ENCODE assay signal across 28 mouse cellular contexts in genomic region chr6:119145109-119145508, GRCm38 (mm10). TPM values are rescaled to one million over a fixed set of nuclear protein-coding genes. Genes with fewer than 3 reads are reported as not detected.
A peak's percentile ranks its signal among the peaks of the same experiment; 100 is the strongest.
DNase-seq lines count a peak whose midpoint lies in the region; ATAC-seq lines count a peak whose summit lies in the region.
"Had no signal": no experiment of that assay in that cellular context is flagged by ENCODE, and none has a peak within 500 bp of the region (broad histone marks: within the 10 kb centered on the region; RNA-seq: fewer than 3 reads in every experiment).

No protein-coding gene starts in this region.

- no peak overlapping the region for H3K9ac ChIP-seq in forebrain, embryonic 15.5 days (replicated peaks)
- H3K9ac ChIP-seq in forebrain, embryonic 12.5 days, result no peak overlapping the region
- H3K9ac ChIP-seq: embryonic facial prominence, embryonic 12.5 days; embryonic facial prominence, embryonic 15.5 days; hindbrain, embryonic 12.5 days; hindbrain, embryonic 15.5 days had no signal

- no peaks in the 10 kb centered on the region for H3K9me3 ChIP-seq in forebrain, embryonic 15.5 days
- H3K9me3 ChIP-seq in forebrain, embryonic 12.5 days, result no peaks in the 10 kb centered on the region
- H3K9me3 ChIP-seq in heart, embryonic 10.5 days, result no peaks in the 10 kb centered on the region
- H3K9me3 ChIP-seq: embryonic facial prominence, embryonic 12.5 days; embryonic facial prominence, embryonic 15.5 days; hindbrain, embryonic 12.5 days; hindbrain, embryonic 15.5 days had no signal

- H3K27me3 ChIP-seq in forebrain, embryonic 15.5 days, result no peaks in the 10 kb centered on the region
- H3K27me3 ChIP-seq in forebrain, embryonic 12.5 days, result no peaks in the 10 kb centered on the region
- H3K27me3 ChIP-seq in heart, embryonic 10.5 days (ENCODE audit: insufficient read depth, poor library complexity, severe bottlenecking), result 0 out of 2 replicates have a peak, but pooled peaks cover 3% of the 10 kb centered on the region
- H3K27me3 ChIP-seq: embryonic facial prominence, embryonic 12.5 days; embryonic facial prominence, embryonic 15.5 days; hindbrain, embryonic 12.5 days; hindbrain, embryonic 15.5 days had no signal

- no peaks in the 10 kb centered on the region for H3K4me1 ChIP-seq in forebrain, embryonic 15.5 days
- H3K4me1 ChIP-seq in forebrain, embryonic 12.5 days, result no peaks in the 10 kb centered on the region
- H3K4me1 ChIP-seq in heart, embryonic 10.5 days, result peaks cover 24% of the 10 kb centered on the region
- H3K4me1 ChIP-seq: embryonic facial prominence, embryonic 12.5 days; embryonic facial prominence, embryonic 15.5 days; hindbrain, embryonic 12.5 days; hindbrain, embryonic 15.5 days had no signal

- 69% methylated on average over 4 of the region's 4 CpGs for WGBS in forebrain, embryonic 15.5 days
- WGBS in forebrain, embryonic 12.5 days, result 75% methylated on average over 4 of the region's 4 CpGs
- WGBS in heart, embryonic 10.5 days, result 58% methylated on average over 4 of the region's 4 CpGs

- DNase-seq in heart, embryonic 10.5 days (ENCODE audit: low spot score), result peak; percentile 64
- no peak for DNase-seq in heart, postnatal 10 days
- peak; percentile 5 for DNase-seq in thymus, postnatal 14 days
- no peak for DNase-seq in thymus, postnatal 0 days (ENCODE audit: low spot score)
- DNase-seq in kidney, postnatal 4 days, result no peak
- DNase-seq: adrenal gland, postnatal 10 days; adrenal gland, postnatal 36 days; B cell, adult 2 months; cerebellum, adult 11 months; cerebellum, adult 2 months; cerebellum, adult 9-11 months; cerebellum, postnatal 25 days; gastrocnemius, postnatal 10 days; gastrocnemius, postnatal 36 days; heart, adult 2 months; heart, postnatal 14 days had no signal

- no peaks in the 10 kb centered on the region for H3K36me3 ChIP-seq in forebrain, embryonic 15.5 days
- H3K36me3 ChIP-seq in forebrain, embryonic 12.5 days (replicated peaks), result no peaks in the 10 kb centered on the region
- peaks cover 7% of the 10 kb centered on the region; the same call in 1 of the 2 replicates for H3K36me3 ChIP-seq in heart, embryonic 10.5 days
- H3K36me3 ChIP-seq: embryonic facial prominence, embryonic 12.5 days; embryonic facial prominence, embryonic 15.5 days; G1E; hindbrain, embryonic 12.5 days; hindbrain, embryonic 15.5 days had no signal

- intact Hi-C loops in heart, postnatal 10 days (cut with DNase I), result no loop called here

- no peak overlapping the region for H3K4me3 ChIP-seq in forebrain, embryonic 15.5 days
- no peak overlapping the region for H3K4me3 ChIP-seq in forebrain, embryonic 12.5 days (replicated peaks)
- H3K4me3 ChIP-seq in heart, embryonic 10.5 days, result no peak overlapping the region
- H3K4me3 ChIP-seq: embryonic facial prominence, embryonic 12.5 days; embryonic facial prominence, embryonic 15.5 days; heart, adult 2 months; hindbrain, embryonic 12.5 days; hindbrain, embryonic 15.5 days had no signal

- no peak overlapping the region for H3K4me2 ChIP-seq in forebrain, embryonic 15.5 days (replicated peaks)
- no peak overlapping the region for H3K4me2 ChIP-seq in forebrain, embryonic 12.5 days
- H3K4me2 ChIP-seq: embryonic facial prominence, embryonic 12.5 days; embryonic facial prominence, embryonic 15.5 days; heart, embryonic 11.5 days; hindbrain, embryonic 12.5 days; hindbrain, embryonic 15.5 days had no signal

- H3K27ac ChIP-seq in forebrain, embryonic 15.5 days (replicated peaks), result peak overlapping the region; percentile 50
- no peak overlapping the region for H3K27ac ChIP-seq in forebrain, embryonic 12.5 days
- H3K27ac ChIP-seq in heart, embryonic 10.5 days, result 0 out of 2 replicates have a peak overlapping the region, but pooled peaks have one; percentile 17
- H3K27ac ChIP-seq: embryonic facial prominence, embryonic 12.5 days; embryonic facial prominence, embryonic 15.5 days; heart, adult 2 months; hindbrain, embryonic 12.5 days; hindbrain, embryonic 15.5 days had no signal

- 0 out of 2 replicates have a peak, but pooled peaks have one; percentile 23 for ATAC-seq in forebrain, embryonic 15.5 days (replicated peaks)
- no peak for ATAC-seq in forebrain, embryonic 12.5 days (ENCODE audit: low FRiP score)
- ATAC-seq: intestine, postnatal 0 days; Patski had no signal

RNA-seq across cellular contexts. Expression of gene Dcp1b, which starts 29.9 kb away (rescaled TPM):
- polyA plus RNA-seq in forebrain, embryonic 15.5 days (2015; fragmentation: Nextera tagmentation; extraction: Ambion mirVana), result 13.1 and 13.3 TPM in 2 replicates
- 13.6 and 13.7 TPM in 2 replicates for polyA plus RNA-seq in forebrain, embryonic 12.5 days (2016; fragmentation: Nextera tagmentation; extraction: Ambion mirVana)
- 8.1 and 10.4 TPM in 2 replicates for polyA plus RNA-seq in heart, embryonic 10.5 days (2016; fragmentation: Nextera tagmentation; extraction: Ambion mirVana)
- 1 to 10 TPM; 4.2 to 5.3 TPM for total RNA-seq in heart, postnatal 10 days (2021)
- polyA plus RNA-seq in thymus, postnatal 0 days (2015; fragmentation: Nextera tagmentation; extraction: Ambion mirVana), result 11.3 and 12.0 TPM in 2 replicates

RNA-seq across cellular contexts. Expression of gene Cacna1c, which starts 51.1 kb away (rescaled TPM):
- polyA plus RNA-seq in forebrain, embryonic 15.5 days (2015; fragmentation: Nextera tagmentation; extraction: Ambion mirVana), result 6.4 and 7.2 TPM in 2 replicates
- polyA plus RNA-seq in forebrain, embryonic 12.5 days (2016; fragmentation: Nextera tagmentation; extraction: Ambion mirVana), result 4.6 and 6.2 TPM in 2 replicates
- 31.3 and 57.0 TPM in 2 replicates for polyA plus RNA-seq in heart, embryonic 10.5 days (2016; fragmentation: Nextera tagmentation; extraction: Ambion mirVana)
- 100 to 1,000 TPM; 207 to 222 TPM for total RNA-seq in heart, postnatal 10 days (2021)
- polyA plus RNA-seq in thymus, postnatal 0 days (2015; fragmentation: Nextera tagmentation; extraction: Ambion mirVana), result 0.44 and 0.96 TPM in 2 replicates
- total RNA-seq: granulocyte monocyte progenitor cell, adult 5-6 weeks; hematopoietic stem cell, adult 5-6 weeks had no signal
- polyA plus RNA-seq: G1E had no signal

Comparison
In these comparisons a context has a peak if more than half of its experiments do, and no peak if none do; other contexts are left out.
1. DNase-seq: peak in heart, embryonic 10.5 days (single experiment) and thymus, postnatal 14 days (single experiment); none in heart, postnatal 10 days (0 of 2), thymus, postnatal 0 days (single experiment) and kidney, postnatal 4 days (0 of 2).